Mouse (Mus musculus) heart, adult 2 months (tissue): Measurements from ENCODE around the gene Rpp40. TPM values are rescaled to one million over a fixed set of nuclear protein-coding genes. Genes with fewer than 3 reads are reported as not detected.

Source experiments
- DNase-seq, 2 experiments: peaks; one replicate each; pipeline ENCODE4 v3.0.0; 2021
- H3K27ac ChIP-seq: fragments of 200-600 bp; 2 replicates; pipeline ENCODE4 v1.8.1; 2022
- H3K27me3 ChIP-seq: fragments of 200-500 bp; 2 replicates; pipeline ENCODE4 v1.6.1; 2012; ENCODE audit warnings: mild to moderate bottlenecking, low read length, inconsistent platforms, mixed read lengths; ENCODE audit not compliant: control insufficient read depth, insufficient read depth
- H3K36me3 ChIP-seq: fragments of 200-500 bp; 2 replicates; pipeline ENCODE4 v1.6.1; 2012; ENCODE audit warnings: low read length, inconsistent platforms; ENCODE audit not compliant: control insufficient read depth, insufficient read depth
- H3K4me1 ChIP-seq: fragments of 200-500 bp; 2 replicates; pipeline ENCODE4 v1.6.1; 2011; ENCODE audit warnings: low read length; ENCODE audit not compliant: control insufficient read depth, insufficient read depth
- H3K4me3 ChIP-seq: fragments of 200-600 bp; 2 replicates; pipeline ENCODE4 v1.8.1; 2022
- H3K79me2 ChIP-seq: fragments of 200-500 bp; replicated peaks from 2 replicates; pipeline ENCODE4 v1.6.1; 2012; ENCODE audit warnings: mild to moderate bottlenecking, inconsistent platforms, low read length, moderate library complexity, mixed read lengths; ENCODE audit not compliant: control insufficient read depth, insufficient read depth
- H3K9ac ChIP-seq: fragments of 200-500 bp; 2 replicates; pipeline ENCODE4 v1.6.1; 2012; ENCODE audit warnings: low read depth, mild to moderate bottlenecking, control low read depth, inconsistent platforms, low read length, mixed read lengths
- CTCF ChIP-seq: fragments of 200-600 bp; IDR thresholded peaks from 2 replicates; pipeline ENCODE4 v1.8.1; 2022; ENCODE audit warnings: antibody characterized with exemption, mild to moderate bottlenecking, moderate library complexity
- EP300 ChIP-seq: fragments of 200-500 bp; IDR thresholded peaks from 2 replicates; pipeline ENCODE4 v1.6.1; 2011; ENCODE audit warnings: low read depth, low read length, control low read depth; ENCODE audit not compliant: insufficient read depth
- POLR2A ChIP-seq: fragments of 200-500 bp; IDR thresholded peaks from 2 replicates; pipeline ENCODE4 v1.6.1; 2011; ENCODE audit warnings: mild to moderate bottlenecking, low read depth, low read length, control low read depth; ENCODE audit not compliant: insufficient read depth
- WGBS: fragments of 180-500 bp; shearing (Covaris S2); methylation state at CpG from one replicate; pipeline ENCODE4 v1.1.7; 2018; 5-methylcytosine and 5-hydroxymethylcytosine counted together
- intact Hi-C: fragments of 180-260 bp; cut with DNase I; formaldehyde crosslinking; loops from one replicate; pipeline ENCODE4 v1.15.1; 2025
- polyA plus RNA-seq: library from polyadenylated mRNA; depleted of rRNA; stranded (reverse); fragments of >200 nt; gene quantifications from 2 replicates; pipeline ENCODE4 v1.2.3, GENCODE M21; 2012; rRNA removed
- total RNA-seq, 2 experiments: library from RNA; stranded (reverse); gene quantifications; 2 replicates each; pipeline ENCODE4 v1.2.3; 2021

The Rpp40 gene
- total and polyA plus RNA-seq, 3 experiments: 3.7 to 6.4 (median 5.3) TPM

DNA sequence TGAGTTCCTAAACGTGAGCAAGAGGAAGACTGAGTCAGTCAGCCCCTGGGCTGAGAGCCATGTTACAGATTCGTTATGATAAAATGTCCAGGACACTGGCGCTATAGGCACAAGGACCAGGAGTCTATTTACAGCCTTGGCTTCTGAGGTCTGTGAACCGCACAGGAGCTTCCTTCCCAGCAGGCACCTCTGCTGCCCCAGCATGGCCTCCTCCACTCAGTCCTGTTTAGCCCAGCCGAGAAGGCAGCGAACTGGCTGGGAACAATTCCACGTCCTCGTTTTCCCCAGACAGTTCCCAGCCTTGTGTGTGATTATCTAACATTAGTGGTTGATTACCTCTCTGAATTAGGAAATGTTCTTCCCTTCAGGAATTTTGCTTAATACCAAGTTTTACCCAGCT lies 45.2 kb downstream of the Rpp40 start:
- TF ChIP-seq CTCF: no peak
- no peak for TF ChIP-seq POLR2A
- TF ChIP-seq EP300: no peak

DNA sequence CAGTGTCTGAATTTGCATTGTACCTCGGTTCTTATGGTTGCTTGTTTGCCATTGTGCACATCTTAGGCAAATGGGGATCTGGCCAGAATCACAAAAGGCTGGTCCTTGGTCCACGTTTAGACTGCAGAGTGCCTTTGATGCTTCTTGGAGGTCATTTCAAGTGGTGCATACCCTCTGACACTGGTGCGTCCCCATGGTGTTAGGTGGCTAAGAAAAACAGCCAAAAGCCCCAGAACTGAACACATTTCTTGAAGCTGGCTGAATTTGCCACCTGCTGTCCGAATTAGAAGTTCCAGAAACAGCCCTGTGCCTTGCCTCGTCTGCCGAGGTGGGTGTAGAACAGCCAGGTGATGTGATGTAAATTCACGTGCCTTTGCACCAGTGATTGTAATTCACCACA lies 48.7 kb downstream of the Rpp40 start:
- intact Hi-C loops: no loop called here
- no peak overlapping the region for H3K9ac ChIP-seq
- H3K36me3 ChIP-seq: no peaks in the 10 kb centered on the region
- no peaks in the 10 kb centered on the region for H3K27me3 ChIP-seq
- H3K4me3 ChIP-seq: no peak overlapping the region
- no peak overlapping the region for H3K27ac ChIP-seq
- H3K79me2 ChIP-seq: no peaks in the 10 kb centered on the region
- no peak for DNase-seq
- 89% methylated on average over 7 of the region's 7 CpGs for WGBS
- H3K4me1 ChIP-seq: no peaks in the 10 kb centered on the region; the same call in 1 of the 2 replicates
- TF ChIP-seq CTCF (no peak), POLR2A (no peak), EP300 (no peak)

More for the DNA sequence above, 45.2 kb downstream of the Rpp40 start:
- WGBS: 25% methylated on average over 8 of the region's 8 CpGs
- Histone ChIP-seq H3K27me3 (no peaks in the 10 kb centered on the region), H3K9ac (no peak overlapping the region), H3K79me2 (no peaks in the 10 kb centered on the region), H3K4me3 (no peak overlapping the region), H3K27ac (no peak overlapping the region), H3K4me1 (no peaks in the 10 kb centered on the region; the same call in 1 of the 2 replicates), H3K36me3 (no peaks in the 10 kb centered on the region)
- intact Hi-C loops: no loop called here
- DNase-seq: peak; percentile 19 to 36

DNA sequence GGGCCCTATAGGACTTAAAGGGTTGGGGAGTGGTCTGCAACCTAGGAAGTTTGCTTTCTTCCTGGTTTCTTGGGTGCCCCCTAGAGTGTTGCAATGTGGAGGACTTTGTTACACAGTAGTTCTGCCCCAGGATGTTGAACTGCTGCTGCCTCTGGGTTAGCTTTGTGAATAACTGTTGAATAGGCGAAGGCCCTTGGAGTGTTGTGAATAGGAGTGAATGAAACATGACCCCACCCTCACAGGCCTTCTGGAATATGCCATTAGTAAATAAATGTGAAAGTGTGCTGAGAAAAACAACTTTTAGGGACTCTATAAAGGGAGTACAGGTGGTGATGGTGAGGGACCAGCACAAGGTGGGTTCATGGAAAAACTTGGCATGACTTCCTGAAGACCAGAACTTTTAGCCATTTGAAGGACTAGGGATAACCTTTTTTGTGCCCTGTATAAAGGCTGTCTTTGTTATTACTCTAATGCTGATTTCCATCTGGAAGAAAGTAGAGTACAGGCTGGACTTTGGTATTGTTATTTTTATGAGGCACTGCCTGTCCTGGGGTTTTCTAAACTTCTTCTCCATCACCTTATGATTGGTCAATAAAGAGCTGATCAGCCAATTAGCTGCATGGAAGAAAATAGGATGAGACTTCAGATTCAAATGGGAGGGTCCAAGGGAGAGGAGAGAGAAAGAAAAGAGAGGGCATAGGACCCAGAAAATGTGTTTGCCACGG lies 53.1 kb downstream of the Rpp40 start:
- Histone ChIP-seq H3K4me1 (peaks cover 3% of the 10 kb centered on the region; the same call in 1 of the 2 replicates), H3K27me3 (no peaks in the 10 kb centered on the region), H3K79me2 (no peaks in the 10 kb centered on the region), H3K27ac (no peak overlapping the region), H3K9ac (no peak overlapping the region), H3K4me3 (no peak overlapping the region), H3K36me3 (no peaks in the 10 kb centered on the region)
- DNase-seq: no peak
- intact Hi-C loops: no loop called here
- TF ChIP-seq EP300: no peak
- TF ChIP-seq POLR2A: no peak
- TF ChIP-seq CTCF: no peak
- 94% methylated on average over 2 of the region's 2 CpGs for WGBS

DNA sequence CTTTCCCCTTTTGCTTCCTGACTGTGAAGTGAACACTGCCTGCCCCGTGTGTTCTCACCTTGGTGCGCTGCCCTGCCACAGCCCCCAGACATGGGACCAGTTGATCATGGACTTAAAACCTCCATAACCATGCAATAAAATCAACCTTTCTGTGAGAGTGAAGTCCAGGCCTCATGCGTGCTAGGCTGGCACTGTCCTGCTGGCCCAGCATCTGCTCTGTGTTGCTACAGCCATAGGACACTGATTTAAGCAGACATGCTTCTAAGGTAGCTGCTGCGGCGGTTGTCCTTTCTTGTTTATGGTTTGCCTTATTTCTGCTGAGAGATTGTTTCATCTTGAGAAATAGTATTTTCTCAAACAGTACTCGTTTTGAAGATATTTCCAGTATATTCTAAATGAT lies 54.6 kb downstream of the Rpp40 start:
- whole genome bisulfite sequencing: 96% methylated on average over 6 of the region's 6 CpGs
- H3K4me1 ChIP-seq: peaks cover 3% of the 10 kb centered on the region; the same call in 1 of the 2 replicates
- H3K27me3 ChIP-seq: no peaks in the 10 kb centered on the region
- H3K27ac ChIP-seq: no peak overlapping the region
- H3K36me3 ChIP-seq: no peaks in the 10 kb centered on the region
- H3K4me3 ChIP-seq: no peak overlapping the region
- H3K79me2 ChIP-seq: no peaks in the 10 kb centered on the region
- intact Hi-C loops: no loop called here
- no peak overlapping the region for H3K9ac ChIP-seq
- no peak for TF ChIP-seq POLR2A
- TF ChIP-seq CTCF: no peak
- no peak for TF ChIP-seq EP300
- DNase-seq: no peak

DNA sequence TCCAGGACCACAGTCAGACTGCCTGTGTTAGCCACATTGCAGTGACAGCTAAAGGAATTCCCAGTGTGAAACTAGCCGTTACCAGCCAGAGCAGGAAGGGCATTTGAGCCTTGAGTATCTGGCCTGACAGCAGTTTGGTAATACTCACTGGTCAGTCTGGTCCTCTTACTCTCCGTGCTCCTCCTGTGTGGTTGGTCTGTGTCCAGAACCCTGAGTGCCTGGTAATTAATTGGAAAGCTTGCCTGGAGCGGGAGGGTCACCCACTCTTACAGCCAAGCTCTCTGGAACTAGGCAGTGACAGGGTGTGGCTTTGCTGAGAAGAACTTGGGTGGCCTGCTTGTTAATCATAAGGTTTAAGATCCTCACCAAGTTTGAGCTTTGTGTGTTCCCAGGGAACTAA lies 57.5 kb downstream of the Rpp40 start:
- Histone ChIP-seq H3K36me3 (no peaks in the 10 kb centered on the region), H3K27ac (no peak overlapping the region), H3K4me3 (no peak overlapping the region), H3K27me3 (no peaks in the 10 kb centered on the region), H3K79me2 (0 out of 2 replicates have a peak, but pooled peaks cover 1% of the 10 kb centered on the region), H3K9ac (no peak overlapping the region), H3K4me1 (peaks cover 3% of the 10 kb centered on the region; the same call in 1 of the 2 replicates)
- TF ChIP-seq CTCF (no peak), POLR2A (no peak), EP300 (no peak)
- DNase-seq: peak in 1 of 2 experiments; percentile 32
- WGBS: 48% methylated on average over 3 of the region's 3 CpGs
- intact Hi-C loops: no loop called here

DNA sequence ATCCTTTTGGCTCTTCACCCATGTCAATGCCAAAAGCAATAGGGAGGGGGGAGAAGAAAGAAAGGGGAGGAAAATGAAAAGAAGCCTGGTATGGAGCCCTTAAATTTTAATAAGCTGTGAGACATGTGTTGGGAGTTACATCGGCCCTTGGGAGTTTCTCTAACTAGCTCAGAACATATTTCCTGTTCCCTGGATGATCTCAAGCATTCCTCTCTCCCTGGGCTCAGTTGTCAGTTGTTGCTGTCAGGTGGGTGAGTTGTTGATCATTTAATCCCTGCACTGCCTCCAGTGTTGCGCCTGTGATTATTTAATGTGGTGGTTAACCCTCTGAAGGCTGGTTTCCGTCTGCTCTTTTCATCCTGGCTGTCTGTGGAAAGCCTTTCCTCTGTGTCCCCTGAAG lies 60.9 kb downstream of the Rpp40 start:
- Histone ChIP-seq H3K27ac (no peak overlapping the region), H3K27me3 (no peaks in the 10 kb centered on the region), H3K9ac (no peak overlapping the region), H3K4me1 (peaks cover 3% of the 10 kb centered on the region; the same call in 1 of the 2 replicates), H3K79me2 (0 out of 2 replicates have a peak, but pooled peaks cover 1% of the 10 kb centered on the region), H3K4me3 (no peak overlapping the region), H3K36me3 (no peaks in the 10 kb centered on the region)
- WGBS: 84% methylated on average over 3 of the region's 3 CpGs
- intact Hi-C loops: no loop called here
- TF ChIP-seq EP300 (no peak), CTCF (no peak), POLR2A (no peak)
- no peak for DNase-seq

Other genes with a start within 250 kb of the Rpp40 start
- gene Cdyl, start 246.5 kb downstream of the Rpp40 start, total RNA-seq: 10 to 100 TPM in 1 of 2 experiments, 1 to 10 TPM in 1; 8.4 to 11.2 TPM
- 3.1 and 4.2 TPM in 2 replicates for gene Cdyl, start 246.5 kb downstream of the Rpp40 start, polyA plus RNA-seq
- 1 to 10 TPM in 1 of 2 experiments, under 1 TPM in 1; 0.25 to 1.2 TPM for gene Ppp1r3g, start 52.5 kb upstream of the Rpp40 start, total RNA-seq
- 0.06 and 0.14 TPM in 2 replicates for gene Ppp1r3g, start 52.5 kb upstream of the Rpp40 start, polyA plus RNA-seq
- 10 to 100 TPM; 73.3 to 85.7 TPM for gene Fars2, start 211.1 kb upstream of the Rpp40 start, total RNA-seq
- 77.7 and 108 TPM in 2 replicates for gene Fars2, start 211.1 kb upstream of the Rpp40 start, polyA plus RNA-seq
- gene Lyrm4, start 211.2 kb upstream of the Rpp40 start, total RNA-seq: 10 to 100 TPM; 10.6 to 12.2 TPM
- 5.1 and 8.3 TPM in 2 replicates for gene Lyrm4, start 211.2 kb upstream of the Rpp40 start, polyA plus RNA-seq